Mouse (Mus musculus) ovary, postnatal 10 days (tissue): Measurements from ENCODE around the gene Olfr691.
"Not testable (repeated sequence)": the region's sequence is repeated elsewhere in the genome, so short reads cannot be mapped to it uniquely, and the experiment has no call there.

Source experiments
- DNase-seq: peaks from one replicate; pipeline ENCODE4 v3.0.0; 2022; ENCODE audit warnings: low spot score

Olfr691 gene

GRCm38 (mm10) chr7:105342170-105342569, at the start of gene Olfr691:
Gene Olfr691 (minus strand): TSS chr7:105342270.
- no peak for DNase-seq

- no peak for DNase-seq
These were observed 48.2 kb upstream of the Olfr691 start for GRCm38 (mm10) chr7:105390236-105390635.

- DNase-seq, result no peak
These were observed 45.6 kb upstream of the Olfr691 start for GRCm38 (mm10) chr7:105387696-105388095.

GRCm38 (mm10) chr7:105380329-105380728, 38.3 kb upstream of the Olfr691 start:
- DNase-seq, result no peak

GRCm38 (mm10) chr7:105374866-105375265, 32.8 kb upstream of the Olfr691 start, which contains the start of gene Gm5901:
Gene Gm5901 (plus strand): TSS chr7:105375038.
- DNase-seq, result no peak

- DNase-seq, result no peak
These were observed 31.9 kb upstream of the Olfr691 start for GRCm38 (mm10) chr7:105373976-105374375.

- no peak for DNase-seq
These were observed 31.4 kb upstream of the Olfr691 start for GRCm38 (mm10) chr7:105373509-105373908.

- DNase-seq, result no peak
These were observed 30.8 kb upstream of the Olfr691 start for GRCm38 (mm10) chr7:105372912-105373311.

GRCm38 (mm10) chr7:105368521-105368920, 26.5 kb upstream of the Olfr691 start:
- DNase-seq, result no peak

- no peak for DNase-seq
These were observed 25.9 kb upstream of the Olfr691 start, which contains the start of gene Olfr692 for GRCm38 (mm10) chr7:105367930-105368329. Gene Olfr692 (plus strand): TSS chr7:105368230.

GRCm38 (mm10) chr7:105367268-105367667, 25.2 kb upstream of the Olfr691 start:
- DNase-seq, result no peak

GRCm38 (mm10) chr7:105361713-105362112, 19.6 kb upstream of the Olfr691 start:
- no peak for DNase-seq

GRCm38 (mm10) chr7:105356487-105356886, 14.4 kb upstream of the Olfr691 start:
- DNase-seq, result not testable (repeated sequence)

GRCm38 (mm10) chr7:105356064-105356463, 14.0 kb upstream of the Olfr691 start:
- DNase-seq, result not testable (repeated sequence)

- DNase-seq, result no peak
These were observed 682 bp upstream of the Olfr691 start for GRCm38 (mm10) chr7:105342752-105343151.

GRCm38 (mm10) chr7:105334004-105334403, 8.1 kb downstream of the Olfr691 start, which contains the start of gene Olfr690:
Gene Olfr690 (minus strand): TSS chr7:105334104.
- DNase-seq, result no peak

- DNase-seq, result no peak
These were observed 16.8 kb downstream of the Olfr691 start for GRCm38 (mm10) chr7:105325302-105325701.

- DNase-seq, result no peak
These were observed 31.2 kb downstream of the Olfr691 start, which contains the start of gene Olfr689 for GRCm38 (mm10) chr7:105310865-105311264. Gene Olfr689 (plus strand): TSS chr7:105311165.

GRCm38 (mm10) chr7:105290051-105290450, 52.0 kb downstream of the Olfr691 start:
- no peak for DNase-seq

GRCm38 (mm10) chr7:105287795-105288194, 54.3 kb downstream of the Olfr691 start, which contains the start of gene Olfr688:
Gene Olfr688 (plus strand): TSS chr7:105288095.
- no peak for DNase-seq
